Mouse (Mus musculus): Measurements from ENCODE around the gene Enox1. TPM values are rescaled to one million over a fixed set of nuclear protein-coding genes. Genes with fewer than 3 reads are reported as not detected.

The Enox1 gene
- polyA plus RNA-seq, 1 experiment from 2014 or later: 18.3 TPM

- no peaks in the 10 kb centered on the region for H3K9me3 ChIP-seq (ENCODE audit: control insufficient read depth, low read length)
- ATAC-seq (ENCODE audit: low FRiP score): no peak
- no peaks in the 10 kb centered on the region for H3K27me3 ChIP-seq (ENCODE audit: control insufficient read depth, insufficient read depth, low read length)
- no peaks in the 10 kb centered on the region for H3K4me1 ChIP-seq (replicated peaks; ENCODE audit: control insufficient read depth, insufficient read depth, low read length)
- no peak overlapping the region for H3K4me3 ChIP-seq (ENCODE audit: low read depth, low read length)
- no peak overlapping the region for H3K9ac ChIP-seq (ENCODE audit: low read depth, low read length)
- 91% methylated on average over 6 of the region's 6 CpGs for WGBS
- H3K36me3 ChIP-seq (ENCODE audit: control insufficient read depth, insufficient read depth, low read length): no peaks in the 10 kb centered on the region
- H3K27ac ChIP-seq (ENCODE audit: low read depth, low read length): no peak overlapping the region
- no peak overlapping the region for H3K4me2 ChIP-seq (replicated peaks; ENCODE audit: low read depth, low read length)
- DNase-seq (ENCODE audit: low spot score): no peak
Observed at GRCm38 (mm10) chr14:77441541-77441940, 285.0 kb downstream of the Enox1 start.

GRCm38 (mm10) chr14:77448001-77448400, 291.4 kb downstream of the Enox1 start:
- no peak overlapping the region for H3K27ac ChIP-seq (ENCODE audit: low read depth, low read length)
- H3K9ac ChIP-seq (ENCODE audit: low read depth, low read length): no peak overlapping the region
- DNase-seq (ENCODE audit: low spot score): no peak
- H3K27me3 ChIP-seq (ENCODE audit: control insufficient read depth, insufficient read depth, low read length): no peaks in the 10 kb centered on the region
- WGBS: 85% methylated on average over 4 of the region's 4 CpGs
- H3K36me3 ChIP-seq (ENCODE audit: control insufficient read depth, insufficient read depth, low read length): no peaks in the 10 kb centered on the region
- no peak overlapping the region for H3K4me3 ChIP-seq (ENCODE audit: low read depth, low read length)
- no peak overlapping the region for H3K4me2 ChIP-seq (replicated peaks; ENCODE audit: low read depth, low read length)
- no peaks in the 10 kb centered on the region for H3K4me1 ChIP-seq (replicated peaks; ENCODE audit: control insufficient read depth, insufficient read depth, low read length)
- no peak for ATAC-seq (ENCODE audit: low FRiP score)
- H3K9me3 ChIP-seq (ENCODE audit: control insufficient read depth, low read length): no peaks in the 10 kb centered on the region

GRCm38 (mm10) chr14:77451916-77452315, 295.4 kb downstream of the Enox1 start:
- DNase-seq (ENCODE audit: low spot score): no peak
- Histone ChIP-seq H3K36me3 (ENCODE audit: control insufficient read depth, insufficient read depth, low read length) (no peaks in the 10 kb centered on the region), H3K4me1 (replicated peaks; ENCODE audit: control insufficient read depth, insufficient read depth, low read length) (no peaks in the 10 kb centered on the region), H3K4me3 (ENCODE audit: low read depth, low read length) (no peak overlapping the region), H3K27ac (ENCODE audit: low read depth, low read length) (no peak overlapping the region), H3K9me3 (ENCODE audit: control insufficient read depth, low read length) (no peaks in the 10 kb centered on the region), H3K27me3 (ENCODE audit: control insufficient read depth, insufficient read depth, low read length) (no peaks in the 10 kb centered on the region), H3K9ac (ENCODE audit: low read depth, low read length) (no peak overlapping the region), H3K4me2 (replicated peaks; ENCODE audit: low read depth, low read length) (no peak overlapping the region)
- 76% methylated on average over 4 of the region's 4 CpGs for WGBS
- ATAC-seq (ENCODE audit: low FRiP score): no peak; the same call in 1 of the 2 replicates

GRCm38 (mm10) chr14:77456066-77456465, 299.5 kb downstream of the Enox1 start:
- no peak for DNase-seq (ENCODE audit: low spot score)
- Histone ChIP-seq H3K9me3 (ENCODE audit: control insufficient read depth, low read length) (no peaks in the 10 kb centered on the region), H3K27ac (ENCODE audit: low read depth, low read length) (no peak overlapping the region), H3K36me3 (ENCODE audit: control insufficient read depth, insufficient read depth, low read length) (no peaks in the 10 kb centered on the region), H3K4me1 (replicated peaks; ENCODE audit: control insufficient read depth, insufficient read depth, low read length) (no peaks in the 10 kb centered on the region), H3K27me3 (ENCODE audit: control insufficient read depth, insufficient read depth, low read length) (no peaks in the 10 kb centered on the region), H3K9ac (ENCODE audit: low read depth, low read length) (no peak overlapping the region), H3K4me3 (ENCODE audit: low read depth, low read length) (no peak overlapping the region), H3K4me2 (replicated peaks; ENCODE audit: low read depth, low read length) (no peak overlapping the region)
- WGBS: 78% methylated on average over 3 of the region's 3 CpGs
- ATAC-seq (ENCODE audit: low FRiP score): no peak

GRCm38 (mm10) chr14:77456876-77457275, 300.3 kb downstream of the Enox1 start:
- H3K27ac ChIP-seq (ENCODE audit: low read depth, low read length): no peak overlapping the region
- ATAC-seq (ENCODE audit: low FRiP score) (no peak), DNase-seq (ENCODE audit: low spot score) (no peak)
- no peaks in the 10 kb centered on the region for H3K36me3 ChIP-seq (ENCODE audit: control insufficient read depth, insufficient read depth, low read length)
- 88% methylated on average over 7 of the region's 7 CpGs for WGBS
- no peak overlapping the region for H3K9ac ChIP-seq (ENCODE audit: low read depth, low read length)
- H3K4me3 ChIP-seq (ENCODE audit: low read depth, low read length): no peak overlapping the region
- H3K27me3 ChIP-seq (ENCODE audit: control insufficient read depth, insufficient read depth, low read length): no peaks in the 10 kb centered on the region
- no peak overlapping the region for H3K4me2 ChIP-seq (replicated peaks; ENCODE audit: low read depth, low read length)
- no peaks in the 10 kb centered on the region for H3K9me3 ChIP-seq (ENCODE audit: control insufficient read depth, low read length)
- no peaks in the 10 kb centered on the region for H3K4me1 ChIP-seq (replicated peaks; ENCODE audit: control insufficient read depth, insufficient read depth, low read length)

GRCm38 (mm10) chr14:77458217-77458616, 301.7 kb downstream of the Enox1 start:
- Histone ChIP-seq H3K9me3 (ENCODE audit: control insufficient read depth, low read length) (no peaks in the 10 kb centered on the region), H3K9ac (ENCODE audit: low read depth, low read length) (no peak overlapping the region), H3K27ac (ENCODE audit: low read depth, low read length) (no peak overlapping the region), H3K36me3 (ENCODE audit: control insufficient read depth, insufficient read depth, low read length) (no peaks in the 10 kb centered on the region), H3K27me3 (ENCODE audit: control insufficient read depth, insufficient read depth, low read length) (no peaks in the 10 kb centered on the region), H3K4me1 (replicated peaks; ENCODE audit: control insufficient read depth, insufficient read depth, low read length) (no peaks in the 10 kb centered on the region), H3K4me3 (ENCODE audit: low read depth, low read length) (no peak overlapping the region), H3K4me2 (replicated peaks; ENCODE audit: low read depth, low read length) (no peak overlapping the region)
- 31% methylated on average over 9 of the region's 9 CpGs for WGBS
- DNase-seq (ENCODE audit: low spot score) (no peak), ATAC-seq (ENCODE audit: low FRiP score) (no peak)

GRCm38 (mm10) chr14:77463919-77464318, 307.4 kb downstream of the Enox1 start:
- ATAC-seq (ENCODE audit: low FRiP score) (no peak), DNase-seq (ENCODE audit: low spot score) (no peak)
- H3K36me3 ChIP-seq (ENCODE audit: control insufficient read depth, insufficient read depth, low read length): no peaks in the 10 kb centered on the region
- H3K9me3 ChIP-seq (ENCODE audit: control insufficient read depth, low read length): no peaks in the 10 kb centered on the region
- WGBS: 90% methylated on average over 4 of the region's 4 CpGs
- H3K4me3 ChIP-seq (ENCODE audit: low read depth, low read length): no peak overlapping the region
- H3K9ac ChIP-seq (ENCODE audit: low read depth, low read length): no peak overlapping the region
- H3K27me3 ChIP-seq (ENCODE audit: control insufficient read depth, insufficient read depth, low read length): no peaks in the 10 kb centered on the region
- no peak overlapping the region for H3K4me2 ChIP-seq (replicated peaks; ENCODE audit: low read depth, low read length)
- no peak overlapping the region for H3K27ac ChIP-seq (ENCODE audit: low read depth, low read length)
- H3K4me1 ChIP-seq (replicated peaks; ENCODE audit: control insufficient read depth, insufficient read depth, low read length): no peaks in the 10 kb centered on the region

- Histone ChIP-seq H3K27ac (ENCODE audit: low read depth, low read length) (no peak overlapping the region), H3K9ac (ENCODE audit: low read depth, low read length) (no peak overlapping the region), H3K9me3 (ENCODE audit: control insufficient read depth, low read length) (no peaks in the 10 kb centered on the region), H3K4me1 (replicated peaks; ENCODE audit: control insufficient read depth, insufficient read depth, low read length) (no peaks in the 10 kb centered on the region), H3K4me3 (ENCODE audit: low read depth, low read length) (no peak overlapping the region), H3K36me3 (ENCODE audit: control insufficient read depth, insufficient read depth, low read length) (no peaks in the 10 kb centered on the region), H3K27me3 (ENCODE audit: control insufficient read depth, insufficient read depth, low read length) (no peaks in the 10 kb centered on the region), H3K4me2 (replicated peaks; ENCODE audit: low read depth, low read length) (no peak overlapping the region)
- DNase-seq (ENCODE audit: low spot score) (no peak), ATAC-seq (ENCODE audit: low FRiP score) (no peak)
- 90% methylated on average over 4 of the region's 4 CpGs for WGBS
Observed at GRCm38 (mm10) chr14:77464782-77465181, 308.2 kb downstream of the Enox1 start.

- no peak overlapping the region for H3K9ac ChIP-seq (ENCODE audit: low read depth, low read length)
- no peaks in the 10 kb centered on the region for H3K27me3 ChIP-seq (ENCODE audit: control insufficient read depth, insufficient read depth, low read length)
- no peaks in the 10 kb centered on the region; the same call in 1 of the 2 replicates for H3K4me1 ChIP-seq (replicated peaks; ENCODE audit: control insufficient read depth, insufficient read depth, low read length)
- no peak for ATAC-seq (ENCODE audit: low FRiP score)
- H3K4me3 ChIP-seq (ENCODE audit: low read depth, low read length): no peak overlapping the region
- DNase-seq (ENCODE audit: low spot score): no peak
- H3K36me3 ChIP-seq (ENCODE audit: control insufficient read depth, insufficient read depth, low read length): no peaks in the 10 kb centered on the region
- H3K4me2 ChIP-seq (replicated peaks; ENCODE audit: low read depth, low read length): no peak overlapping the region
- no peak overlapping the region for H3K27ac ChIP-seq (ENCODE audit: low read depth, low read length)
- H3K9me3 ChIP-seq (ENCODE audit: control insufficient read depth, low read length): no peaks in the 10 kb centered on the region
- 65% methylated on average over 3 of the region's 3 CpGs for WGBS
Observed at GRCm38 (mm10) chr14:77470577-77470976, 314.0 kb downstream of the Enox1 start.

All from hindbrain, embryonic 11.5 days (tissue).